Mouse (Mus musculus): ENCODE measurements around the gene Armc3. TPM values are rescaled to one million over a fixed set of nuclear protein-coding genes. Genes with fewer than 3 reads are reported as not detected.
A peak's percentile ranks its signal among the peaks of the same experiment; 100 is the strongest.

Gene Armc3
- total and polyA plus RNA-seq, 3 experiments, result 0.07 to 0.31 TPM; not detected in 1

GRCm38 (mm10) chr2:19343901-19344635 is 145.0 kb downstream of the Armc3 start:
- no peaks in the 10 kb centered on the region for H3K9me3 ChIP-seq (replicated peaks; ENCODE audit: insufficient read depth, low read length)
- H3K4me3 ChIP-seq (ENCODE audit: control insufficient read depth in 1 of 2, insufficient read depth in 1 of 2, low read depth in 2 of 2, low read length in 2 of 2), result peak overlapping the region; percentile 33 to 46
- no peaks in the 10 kb centered on the region for H3K79me2 ChIP-seq (ENCODE audit: control insufficient read depth, insufficient read depth, low read length, poor library complexity)
- no peaks in the 10 kb centered on the region for H3K27me3 ChIP-seq (ENCODE audit: control insufficient read depth in 1 of 2, insufficient read depth in 2 of 2, low read length in 2 of 2)
- TF ChIP-seq POLR2AphosphoS5 (IDR thresholded peaks at IDR 0.05; ENCODE audit: borderline replicate concordance, low read depth, low read length), result no peak
- TF ChIP-seq GATA1 (IDR thresholded peaks at IDR 0.05; ENCODE audit: low read depth, low read length), result peak; percentile 41
- no peak for TF ChIP-seq POLR2A (IDR thresholded peaks at IDR 0.05; ENCODE audit: control insufficient read depth in 1 of 2, insufficient read depth in 1 of 2, low read depth in 1 of 2, low read length in 2 of 2, poor library complexity in 1 of 2)
- TF ChIP-seq ELF1 (IDR thresholded peaks at IDR 0.05; ENCODE audit: low read depth, low read length), result 0 out of 2 replicates have a peak, but pooled peaks have one; percentile 10
- TF ChIP-seq MAX (IDR thresholded peaks at IDR 0.05; ENCODE audit: low read length), result peak; percentile 42; the same call in 1 of the 2 replicates
- TF ChIP-seq EP300 (IDR thresholded peaks at IDR 0.05; ENCODE audit: low read depth in 1 of 2, low read length in 2 of 2), result peak; percentile 3 to 60; a peak in 1 of 4 replicates
- 0 out of 2 replicates have a peak, but pooled peaks have one; percentile 42 for TF ChIP-seq MXI1 (IDR thresholded peaks at IDR 0.05; ENCODE audit: low read depth, low read length)
- TF ChIP-seq ETS1 (IDR thresholded peaks at IDR 0.05; ENCODE audit: low read depth, low read length), result peak; percentile 70
- H3K27ac ChIP-seq (ENCODE audit: control insufficient read depth, low read depth, low read length), result peak overlapping the region; percentile 19
- DNase-seq (ENCODE audit: low read depth, low spot score), result peak; percentile 74
- 0 out of 4 replicates have a peak, but pooled peaks cover 0 to 2% of the 10 kb centered on the region in 2 experiments for H3K4me1 ChIP-seq (ENCODE audit: control insufficient read depth in 1 of 2, insufficient read depth in 2 of 2, low read length in 2 of 2)
- H3K36me3 ChIP-seq (ENCODE audit: control insufficient read depth in 1 of 2, insufficient read depth in 2 of 2, low read length in 2 of 2), result peaks cover 0 to 9% of the 10 kb centered on the region in 2 experiments; a peak in 2 of 4 replicates
- peak overlapping the region; percentile 34 for H3K9ac ChIP-seq (ENCODE audit: control insufficient read depth, low read depth, low read length, poor library complexity, severe bottlenecking)

- TF ChIP-seq SMC3 (IDR thresholded peaks at IDR 0.05; ENCODE audit: low read depth, low read length) (peak; percentile 96), USF1 (IDR thresholded peaks at IDR 0.05; ENCODE audit: low read depth, low read length) (no peak), ZC3H11A (IDR thresholded peaks at IDR 0.05; ENCODE audit: low read depth, low read length) (peak; percentile 91), CHD2 (IDR thresholded peaks at IDR 0.05; ENCODE audit: low read length) (no peak), TBP (IDR thresholded peaks at IDR 0.05; ENCODE audit: low read depth, low read length) (peak; percentile 45; the same call in 1 of the 2 replicates), CTCF (IDR thresholded peaks at IDR 0.05 in 2 of 3, conservative IDR thresholded peaks at IDR 0.05 in 1 of 3; ENCODE audit: control insufficient read depth in 1 of 3, insufficient read depth in 1 of 3, low read depth in 2 of 3, low read length in 3 of 3, poor library complexity in 1 of 3, severe bottlenecking in 1 of 3) (peak; percentile 73 to 94 (median 87)), RAD21 (IDR thresholded peaks at IDR 0.05; ENCODE audit: low read depth, low read length) (peak; percentile 98), TCF12 (IDR thresholded peaks at IDR 0.05; ENCODE audit: low read depth, low read length) (0 out of 2 replicates have a peak, but pooled peaks have one; percentile 9)
- Histone ChIP-seq H3K27me3 (ENCODE audit: control insufficient read depth in 1 of 2, insufficient read depth in 2 of 2, low read length in 2 of 2) (no peaks in the 10 kb centered on the region), H3K4me3 (ENCODE audit: control insufficient read depth in 1 of 2, insufficient read depth in 1 of 2, low read depth in 2 of 2, low read length in 2 of 2) (peak overlapping the region; percentile 33 to 46), H3K4me1 (ENCODE audit: control insufficient read depth in 1 of 2, insufficient read depth in 2 of 2, low read length in 2 of 2) (0 out of 4 replicates have a peak, but pooled peaks cover 0 to 2% of the 10 kb centered on the region in 2 experiments), H3K27ac (ENCODE audit: control insufficient read depth, low read depth, low read length) (no peak overlapping the region), H3K9me3 (replicated peaks; ENCODE audit: insufficient read depth, low read length) (no peaks in the 10 kb centered on the region), H3K79me2 (ENCODE audit: control insufficient read depth, insufficient read depth, low read length, poor library complexity) (no peaks in the 10 kb centered on the region), H3K36me3 (ENCODE audit: control insufficient read depth in 1 of 2, insufficient read depth in 2 of 2, low read length in 2 of 2) (peaks cover 0 to 9% of the 10 kb centered on the region in 2 experiments; a peak in 2 of 4 replicates), H3K9ac (ENCODE audit: control insufficient read depth, low read depth, low read length, poor library complexity, severe bottlenecking) (peak overlapping the region; percentile 6; the same call in 1 of the 2 replicates)
- peak; percentile 91 for DNase-seq (ENCODE audit: low read depth, low spot score)
These were observed 145.7 kb downstream of the Armc3 start for GRCm38 (mm10) chr2:19344636-19345413.

All from MEL (cell line).